Mouse (Mus musculus) cerebellum, adult (tissue): ENCODE results near the gene Ddah1.

ENCODE experiments used
- ATAC-seq: cut with Nextera tagmentation; 2 replicates; pipeline ENCODE4 v1.9.2; 2017; ENCODE audit warnings: mild to moderate bottlenecking, moderate library complexity, mixed read lengths; ENCODE audit not compliant: insufficient number of reproducible peaks, low FRiP score, low TSS enrichment

Gene Ddah1

GRCm38 (mm10) chr3:145799365-145799764, 40.9 kb downstream of the Ddah1 start:
- no peak for ATAC-seq

DNA sequence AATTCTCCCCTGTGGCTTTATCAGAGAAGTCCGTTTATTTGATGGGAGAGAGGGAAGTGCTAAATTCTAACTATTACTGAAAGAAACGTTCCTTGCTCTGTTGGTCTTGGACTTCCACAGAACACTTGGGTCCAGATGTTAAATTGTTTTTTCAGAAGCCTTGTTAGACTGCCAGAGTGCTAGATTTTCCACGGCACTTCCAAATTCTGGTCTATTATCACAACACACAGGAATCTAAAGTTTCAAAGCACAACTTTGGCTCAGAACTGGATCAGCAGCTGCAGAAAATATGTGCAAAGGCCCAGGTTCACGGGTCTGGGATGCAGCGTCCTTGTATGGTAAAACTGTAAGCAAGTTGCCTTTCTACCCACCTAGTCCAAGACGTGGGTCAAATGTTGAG, 43.6 kb downstream of the Ddah1 start:
- no peak for ATAC-seq

DNA sequence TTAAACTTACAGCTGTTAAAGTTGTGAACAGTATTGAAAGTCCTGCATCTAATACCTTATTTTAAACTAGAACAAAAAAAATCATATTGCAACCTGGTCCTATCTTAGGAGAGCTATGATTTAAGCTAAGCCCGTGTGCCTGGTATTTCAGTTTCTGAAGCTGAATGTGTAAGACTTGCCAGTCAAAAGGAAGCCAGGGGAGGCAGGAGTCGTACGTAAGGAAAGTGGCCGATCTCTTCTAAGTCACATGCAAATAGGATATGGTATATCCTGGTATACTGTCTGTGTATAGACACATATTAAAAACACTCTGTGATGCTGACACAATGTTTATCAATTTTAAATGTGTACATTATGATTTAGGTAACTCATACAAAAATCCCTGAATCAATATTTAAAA, 47.4 kb downstream of the Ddah1 start:
- ATAC-seq = no peak

DNA sequence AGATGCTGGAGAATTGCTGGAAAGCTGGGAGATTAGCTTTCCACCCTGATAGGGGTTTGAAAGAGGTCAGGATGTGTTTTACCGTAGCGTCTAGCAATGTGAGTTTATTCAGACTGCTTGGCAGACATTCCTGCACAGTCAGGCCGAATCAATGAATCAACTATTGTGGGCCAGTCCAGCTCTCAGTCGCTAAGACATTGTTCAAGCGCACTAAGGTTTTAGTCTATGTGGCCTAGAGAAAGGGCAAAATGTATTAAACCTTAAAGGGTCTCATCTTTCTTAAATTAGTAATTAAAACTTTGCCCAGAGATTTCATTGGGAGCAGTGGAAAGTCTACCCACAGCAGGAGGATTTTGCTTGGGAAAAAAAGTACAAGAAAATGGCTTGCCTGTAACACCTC, 48.0 kb downstream of the Ddah1 start:
- no peak for ATAC-seq

DNA sequence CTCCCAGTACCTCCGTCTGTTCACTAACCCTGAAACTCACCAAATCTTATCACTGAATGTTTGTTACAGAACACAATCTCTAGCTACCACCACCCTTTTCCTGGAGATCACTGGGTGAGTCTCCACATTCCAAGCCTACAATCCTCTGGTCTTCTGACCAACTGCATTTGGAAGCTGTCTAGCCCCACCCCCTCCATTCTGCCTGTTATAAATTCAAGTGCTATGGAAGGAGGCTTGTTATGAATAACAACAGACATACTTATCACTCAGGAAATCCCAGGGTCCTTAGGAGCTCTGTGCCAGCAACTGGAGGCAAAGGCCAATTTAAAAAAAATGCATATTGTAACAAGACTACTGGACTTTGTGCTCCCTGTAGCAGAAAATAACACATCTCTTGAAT, 58.3 kb downstream of the Ddah1 start:
- no peak for ATAC-seq

- ATAC-seq = peak; percentile 11; the same call in 1 of the 2 replicates
Observed at GRCm38 (mm10) chr3:145817276-145817675, 58.8 kb downstream of the Ddah1 start.

DNA sequence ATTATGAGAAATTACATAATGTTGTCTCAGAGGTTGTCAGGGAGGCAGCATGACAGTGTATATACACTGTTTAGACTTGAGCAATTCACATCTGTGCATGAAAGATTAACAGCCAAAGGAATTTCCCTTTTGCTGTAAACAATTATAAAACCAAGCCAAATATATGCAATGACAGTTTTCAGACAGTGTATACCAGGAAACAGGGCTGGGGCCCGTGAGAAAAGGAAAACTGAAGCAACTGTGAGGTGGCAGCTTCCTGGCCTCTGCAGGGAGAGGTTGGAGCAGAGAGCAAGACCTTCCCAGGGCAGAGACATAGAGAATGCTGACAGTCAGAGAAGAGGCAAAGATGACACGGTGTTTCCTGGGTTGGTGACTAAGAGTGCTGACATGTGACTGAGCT, 62.0 kb downstream of the Ddah1 start:
- no peak for ATAC-seq

- no peak for ATAC-seq
Observed at GRCm38 (mm10) chr3:145820938-145821337, 62.5 kb downstream of the Ddah1 start.

DNA sequence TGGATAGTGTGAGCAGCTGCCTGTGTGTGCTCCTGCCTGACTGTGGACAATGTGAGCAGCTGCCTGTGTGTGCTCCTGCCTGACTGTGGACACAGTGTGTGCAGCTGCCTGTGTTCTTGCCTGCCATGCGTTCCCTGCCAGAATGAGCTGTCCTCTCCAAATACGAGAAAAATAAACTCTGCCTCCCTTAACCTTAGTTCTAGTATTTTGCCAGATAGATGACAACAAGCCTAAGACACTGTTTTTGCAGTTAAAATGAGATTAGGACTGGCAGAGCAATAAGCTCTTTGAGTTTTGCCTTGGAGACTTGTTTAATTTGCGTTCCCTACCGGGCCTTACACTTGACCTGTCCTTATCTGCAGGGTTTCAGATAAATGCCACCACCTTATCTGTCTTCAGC, 63.7 kb downstream of the Ddah1 start:
- no peak for ATAC-seq

DNA sequence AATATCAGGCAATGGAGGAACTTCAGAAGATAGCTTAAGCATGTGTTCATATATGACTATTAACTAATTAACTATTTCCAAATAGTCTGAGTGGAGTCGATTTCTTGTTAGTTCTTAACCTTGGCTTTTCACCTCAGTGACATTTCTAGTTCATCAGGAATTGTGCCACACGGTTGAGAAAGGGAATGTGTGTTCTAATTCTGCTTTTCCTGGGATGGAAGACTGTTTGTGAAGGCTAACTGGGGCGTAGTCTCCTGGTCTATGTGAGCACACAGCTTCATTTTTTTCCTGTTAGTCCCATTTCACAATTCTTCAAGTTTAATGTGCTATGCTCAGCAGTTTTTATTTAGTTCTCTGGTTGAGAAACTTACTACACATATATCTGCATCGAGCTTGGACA, 65.2 kb downstream of the Ddah1 start:
- ATAC-seq = no peak

GRCm38 (mm10) chr3:145825416-145826055, 67.1 kb downstream of the Ddah1 start:
- no peak for ATAC-seq

DNA sequence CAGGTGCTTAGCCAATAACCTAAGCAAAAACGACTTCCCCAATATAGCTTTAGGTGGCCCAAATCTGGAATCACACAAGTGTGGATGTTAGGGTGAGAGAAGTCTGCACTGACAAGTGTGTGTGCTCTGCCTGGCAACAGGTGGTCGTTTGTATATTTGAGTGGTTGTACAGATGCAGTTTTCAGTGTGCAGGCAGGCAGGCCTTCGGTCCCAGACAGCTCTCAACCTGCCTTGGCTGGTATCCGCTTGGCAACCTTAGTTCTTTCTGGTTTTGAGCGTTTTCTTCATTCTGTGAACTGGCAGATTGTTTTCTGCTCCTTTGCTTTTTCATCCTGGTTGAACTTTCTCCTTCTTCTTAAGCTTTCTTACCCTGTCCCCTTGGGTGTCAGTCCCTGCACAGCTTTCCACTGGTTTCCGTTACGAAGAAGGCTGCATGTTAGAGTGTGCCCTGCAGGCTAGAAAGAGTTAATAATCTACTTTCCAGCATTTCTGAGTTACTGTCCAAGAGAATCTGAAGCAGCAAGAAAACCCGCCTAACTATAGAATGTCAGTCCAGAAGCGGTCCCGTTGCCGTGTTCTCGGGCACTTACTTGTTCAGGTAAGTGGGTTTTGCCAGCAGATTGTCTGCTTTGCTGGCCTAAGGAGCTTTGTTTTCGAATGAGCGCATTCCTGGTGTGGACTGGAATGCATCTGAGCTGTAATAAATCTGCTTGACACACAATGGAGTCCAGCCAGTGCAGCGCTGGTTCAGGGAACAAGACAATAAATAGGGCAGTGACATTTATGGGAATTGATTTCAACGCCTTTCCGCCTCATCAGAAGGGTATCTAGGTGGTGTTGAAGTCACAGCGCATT, 68.9 kb downstream of the Ddah1 start:
- no peak for ATAC-seq

- no peak for ATAC-seq
Observed at GRCm38 (mm10) chr3:145828906-145829305, 70.4 kb downstream of the Ddah1 start.

DNA sequence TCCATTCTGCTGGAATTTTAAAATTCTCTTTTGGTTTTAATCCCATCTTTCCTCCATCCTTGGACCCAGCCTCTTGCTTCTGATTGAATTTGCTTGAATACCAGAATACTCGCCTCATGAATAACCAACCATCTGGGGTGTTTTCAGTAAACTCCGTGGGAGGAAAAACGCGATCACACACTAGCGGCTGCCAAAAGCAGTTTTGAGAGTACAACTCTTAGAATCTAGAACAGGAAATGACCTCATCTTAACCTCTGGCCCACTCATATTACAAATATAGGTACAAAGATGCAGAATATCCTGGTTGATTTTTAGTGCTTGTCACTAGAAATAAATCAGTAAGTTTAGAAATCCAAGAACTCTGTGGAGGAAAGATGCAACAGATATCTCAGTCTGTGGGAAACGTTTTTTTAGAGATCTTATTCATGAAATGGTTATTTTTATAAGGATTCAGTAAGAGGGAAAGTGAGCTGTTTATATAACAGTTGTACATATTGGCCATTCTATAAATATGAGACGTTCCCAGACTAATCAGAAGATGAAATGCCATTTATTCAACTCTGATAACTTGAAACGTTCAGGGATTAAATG, 75.6 kb downstream of the Ddah1 start:
- ATAC-seq = no peak

DNA sequence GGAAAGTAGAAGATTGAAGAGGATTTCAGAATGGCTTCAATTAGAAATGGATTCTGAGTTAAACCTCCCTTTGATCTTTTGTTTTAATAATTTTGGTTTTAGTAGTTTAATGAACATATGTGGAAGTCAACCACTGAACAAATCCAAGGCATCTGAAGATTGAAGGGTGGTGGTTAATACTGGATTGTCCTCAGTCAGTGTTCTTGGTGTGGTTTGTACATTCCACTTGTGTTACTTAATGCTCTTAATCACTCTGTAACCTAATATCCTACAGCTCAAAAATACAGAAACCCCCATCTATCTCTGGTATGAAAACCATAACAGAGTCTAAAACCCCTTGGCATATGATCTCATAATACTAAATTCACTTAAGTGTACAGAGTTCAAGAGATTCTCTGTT, 79.8 kb downstream of the Ddah1 start:
- ATAC-seq = no peak

GRCm38 (mm10) chr3:145841961-145842710, 83.7 kb downstream of the Ddah1 start:
- ATAC-seq = no peak

- ATAC-seq = no peak
Observed at GRCm38 (mm10) chr3:145843836-145844235, 85.4 kb downstream of the Ddah1 start.

- ATAC-seq = no peak
Observed at GRCm38 (mm10) chr3:145844891-145845290, 86.4 kb downstream of the Ddah1 start.

DNA sequence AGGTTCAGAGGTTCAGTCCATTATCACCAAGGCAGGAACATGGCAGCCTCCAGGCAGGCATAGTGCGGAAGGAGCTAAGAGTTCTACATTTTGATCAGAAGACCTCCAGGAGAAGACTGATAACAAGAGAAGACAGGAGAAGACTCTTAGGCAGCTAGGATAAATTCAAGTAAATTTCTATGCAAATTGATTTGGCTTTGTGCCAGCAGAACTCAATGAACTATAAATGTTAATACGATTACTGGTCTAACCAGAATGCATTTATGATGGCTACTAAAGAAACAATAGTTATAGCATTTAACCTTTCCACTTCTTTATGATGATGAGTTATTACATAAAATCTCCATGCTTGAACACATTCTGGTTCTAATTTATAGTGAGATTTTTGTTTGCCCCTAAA, 87.8 kb downstream of the Ddah1 start:
- ATAC-seq = no peak

GRCm38 (mm10) chr3:145852041-145852440, 93.6 kb downstream of the Ddah1 start:
- ATAC-seq = no peak

DNA sequence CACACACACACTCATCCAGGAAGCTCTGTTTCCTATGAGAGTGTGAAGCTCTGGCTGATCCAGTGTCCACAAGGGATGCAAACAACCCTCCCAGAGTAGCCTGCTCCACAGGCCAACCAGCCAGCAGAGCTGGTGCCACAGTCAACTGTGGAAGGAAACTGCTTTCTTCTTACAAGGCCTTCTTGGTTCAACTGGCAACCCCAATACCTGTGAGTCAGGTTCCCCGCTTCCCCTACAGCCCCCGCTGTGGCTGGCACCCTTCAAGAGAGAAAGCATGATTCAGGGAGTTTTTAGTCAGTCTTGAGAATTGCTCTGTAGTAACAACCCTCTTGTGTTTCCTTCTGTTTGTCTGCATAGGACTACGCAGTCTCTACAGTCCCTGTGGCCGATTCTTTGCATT, 94.3 kb downstream of the Ddah1 start:
- no peak for ATAC-seq
